Mouse (Mus musculus) mature B cell (primary cell): ENCODE measurements around the gene Zfp106.
"Not testable (repeated sequence)": the region's sequence is repeated elsewhere in the genome, so short reads cannot be mapped to it uniquely, and the experiment has no call there.

Source experiments
- in situ Hi-C: fragments of 300-500 bp; cut with MboI; formaldehyde crosslinking; loops from 2 replicates; pipeline ENCODE4 v1.14.3; 2019

Gene Zfp106

GRCm38 (mm10) chr2:120563235-120563990, at the start of gene Zfp106:
TSS of gene Zfp106 (minus strand) at chr2:120563843.
- in situ Hi-C loops, result no loop called here

DNA sequence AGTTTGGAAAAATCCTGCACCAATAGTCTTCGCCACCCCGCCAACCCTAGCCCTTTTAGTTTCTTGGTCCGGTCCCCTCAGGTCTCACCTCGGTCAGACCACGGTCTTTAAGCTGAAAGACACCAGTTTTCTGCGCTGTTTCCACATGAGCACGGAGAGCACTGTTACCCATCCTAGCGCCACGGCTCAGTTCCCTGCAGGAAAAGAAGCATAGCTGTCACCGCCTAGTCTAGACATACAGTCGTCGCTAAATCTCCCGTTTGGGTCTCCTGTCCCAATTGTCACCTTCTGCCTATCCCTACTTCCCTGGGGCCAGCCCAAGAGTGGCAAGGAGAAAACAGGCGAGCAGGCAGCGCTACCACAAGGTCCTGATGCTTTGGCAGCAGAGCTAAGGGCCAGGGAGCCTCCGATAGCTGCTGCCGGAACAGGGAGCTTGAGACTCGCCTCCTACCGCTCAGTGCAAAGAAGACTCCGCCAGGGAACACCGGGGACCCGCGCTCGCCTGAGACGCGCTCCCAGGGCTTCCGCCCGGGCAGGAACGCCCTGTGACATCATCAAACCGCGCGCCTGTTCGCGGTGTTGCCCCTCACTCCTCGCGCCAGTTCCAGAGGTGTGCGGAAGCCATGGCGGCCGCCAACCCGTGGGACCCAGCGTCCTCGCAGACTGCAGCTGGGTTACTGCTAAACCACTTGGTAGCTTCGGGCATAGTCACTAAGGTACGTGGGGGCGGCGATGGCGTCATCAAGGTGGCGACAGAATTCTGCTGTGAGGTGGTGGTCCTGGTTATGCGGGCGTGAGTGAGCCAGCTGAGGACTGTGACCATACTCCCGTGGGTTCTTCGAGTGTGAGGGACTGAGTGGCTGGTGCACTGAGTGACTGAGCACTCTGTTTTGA, 45.4 kb upstream of the Zfp106 start, which contains the start of the genes Haus2 and Lrrc57:
Haus2 (plus strand) TSS at position 554 of the 894 bp plus-strand sequence.
Lrrc57 (minus strand) TSS at position 691 of the 894 bp plus-strand sequence.
- in situ Hi-C loops, result no loop called here

DNA sequence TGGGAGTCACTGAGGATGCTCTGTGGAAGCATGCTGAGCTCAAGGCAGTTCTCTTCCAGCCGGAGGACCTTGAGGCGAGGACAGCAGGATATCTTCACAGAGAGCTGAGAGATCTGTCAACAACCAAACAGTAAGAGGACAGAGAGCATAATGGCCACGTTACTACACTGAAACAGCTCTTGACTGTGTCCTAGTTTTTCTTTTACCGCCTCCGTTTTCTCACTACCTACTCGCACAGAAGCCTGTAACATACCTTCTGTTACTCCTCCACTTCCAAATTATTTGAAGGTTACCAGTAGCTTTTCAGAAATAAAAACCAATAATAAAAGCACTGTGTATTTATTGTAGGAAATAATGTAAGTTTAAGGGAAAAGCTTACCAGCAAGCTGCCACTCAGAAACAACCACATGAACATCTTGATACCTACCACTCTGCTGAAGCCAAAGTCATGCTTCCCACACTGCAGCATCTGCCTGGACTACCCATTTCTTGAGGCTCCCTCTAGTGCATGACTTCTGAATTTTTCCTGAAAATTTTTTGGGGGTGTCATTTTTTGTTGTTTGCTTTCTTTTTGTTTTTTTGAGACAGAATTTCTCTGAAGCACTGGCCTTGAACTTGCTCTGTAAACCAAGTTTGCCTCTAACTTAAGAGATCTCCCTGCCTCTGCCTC, 42.5 kb upstream of the Zfp106 start:
- in situ Hi-C loops, result no loop called here

DNA sequence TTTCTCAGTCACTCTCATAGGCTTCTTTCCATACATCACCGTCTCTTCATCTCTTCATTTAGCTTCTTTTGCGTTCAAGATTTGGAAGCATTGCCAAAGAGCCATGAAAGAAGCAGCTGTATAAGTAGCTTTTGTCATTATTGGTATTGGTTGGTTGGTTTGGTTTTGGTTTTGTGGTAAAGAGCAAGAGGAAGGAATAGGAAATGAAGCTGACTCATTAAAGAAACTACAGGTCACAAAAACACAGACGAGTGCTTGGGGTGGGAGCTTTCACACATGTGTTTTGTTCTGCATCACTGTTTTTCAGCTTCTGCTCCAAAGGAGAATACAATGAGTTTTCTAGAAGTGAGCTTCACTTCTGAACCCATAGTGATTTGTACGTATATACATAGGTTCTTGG, 35.9 kb upstream of the Zfp106 start:
- in situ Hi-C loops, result no loop called here

GRCm38 (mm10) chr2:120597734-120598133, 34.1 kb upstream of the Zfp106 start:
- in situ Hi-C loops, result no loop called here

DNA sequence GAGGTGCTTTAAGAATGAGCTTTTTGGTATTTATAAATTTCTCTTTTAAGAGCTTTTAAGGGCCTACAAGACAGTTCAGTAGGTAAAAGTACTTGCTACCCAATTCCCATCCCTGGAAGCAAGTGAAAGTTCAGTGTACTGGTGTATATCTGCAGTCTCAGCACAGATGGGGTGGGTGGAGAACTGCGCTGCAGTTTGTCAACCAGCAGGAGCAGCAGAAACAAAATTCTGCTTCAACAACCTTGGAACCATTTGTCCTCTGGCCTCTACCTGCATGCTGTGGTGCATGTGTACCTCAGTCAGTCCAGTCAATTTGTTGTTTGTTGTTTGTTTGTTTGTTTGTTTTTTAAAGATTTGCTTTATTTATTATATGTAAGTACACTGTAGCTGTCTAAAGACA, 28.6 kb upstream of the Zfp106 start:
- in situ Hi-C loops, result no loop called here

DNA sequence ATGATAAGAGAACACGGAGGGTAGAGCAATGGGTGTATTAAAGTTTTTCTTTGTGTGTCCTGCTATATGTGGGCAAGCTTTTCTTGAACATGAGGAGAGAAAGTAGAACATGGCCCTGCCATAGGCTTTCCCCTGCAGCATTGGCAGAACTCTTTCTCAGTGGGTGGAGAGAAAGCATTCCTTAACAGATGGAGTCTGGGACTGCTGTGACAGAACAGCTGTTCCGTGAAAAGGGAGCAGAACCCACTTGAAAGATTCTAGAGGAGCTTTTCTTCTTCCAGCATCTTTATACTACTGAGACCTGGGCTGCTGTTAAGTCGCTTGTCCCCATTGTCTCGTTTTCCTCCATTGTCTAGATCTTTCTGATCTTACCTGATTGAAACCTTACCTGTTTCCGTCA, 26.1 kb upstream of the Zfp106 start:
- in situ Hi-C loops, result no loop called here

- in situ Hi-C loops, result no loop called here
These were observed 14.6 kb upstream of the Zfp106 start for GRCm38 (mm10) chr2:120578286-120578685.

DNA sequence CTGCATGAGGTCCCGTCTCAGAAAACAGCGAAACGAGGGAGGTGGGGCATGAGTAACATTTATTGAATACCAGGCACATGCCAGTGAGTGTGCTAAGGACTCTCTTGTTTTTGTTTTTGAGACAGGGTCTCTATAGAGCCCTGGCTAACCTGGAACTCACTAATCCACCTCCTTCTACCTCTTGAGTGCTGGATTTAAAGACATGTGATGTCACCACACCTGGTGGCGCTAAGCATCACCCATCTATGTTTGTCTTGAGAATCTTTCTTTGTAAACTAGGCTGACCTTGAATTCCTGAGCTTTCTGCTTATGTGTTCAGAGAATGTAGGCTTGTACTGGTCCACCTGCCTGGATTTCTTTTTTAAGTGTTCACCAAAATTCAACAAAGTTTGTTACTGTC, 14.2 kb upstream of the Zfp106 start:
- in situ Hi-C loops, result no loop called here

DNA sequence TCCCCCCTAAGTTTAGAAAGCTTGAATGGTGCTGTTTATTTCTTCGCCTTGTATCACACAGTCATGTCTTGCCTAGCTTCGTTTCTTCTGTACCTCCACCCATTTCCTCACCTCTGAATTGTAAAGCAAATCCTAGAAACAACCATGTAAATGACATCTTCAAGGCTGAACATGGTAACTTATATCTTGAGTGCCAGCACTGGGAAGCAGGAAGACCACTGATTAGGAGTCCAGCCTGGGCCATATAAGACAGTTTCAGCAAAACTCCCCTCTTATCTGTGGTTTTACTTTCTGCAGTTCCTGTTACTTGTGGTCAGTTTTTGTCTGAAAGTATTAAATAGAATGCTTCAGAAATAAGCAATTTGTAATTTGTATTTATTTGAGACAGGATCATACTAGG, 12.3 kb upstream of the Zfp106 start:
- in situ Hi-C loops, result no loop called here

DNA sequence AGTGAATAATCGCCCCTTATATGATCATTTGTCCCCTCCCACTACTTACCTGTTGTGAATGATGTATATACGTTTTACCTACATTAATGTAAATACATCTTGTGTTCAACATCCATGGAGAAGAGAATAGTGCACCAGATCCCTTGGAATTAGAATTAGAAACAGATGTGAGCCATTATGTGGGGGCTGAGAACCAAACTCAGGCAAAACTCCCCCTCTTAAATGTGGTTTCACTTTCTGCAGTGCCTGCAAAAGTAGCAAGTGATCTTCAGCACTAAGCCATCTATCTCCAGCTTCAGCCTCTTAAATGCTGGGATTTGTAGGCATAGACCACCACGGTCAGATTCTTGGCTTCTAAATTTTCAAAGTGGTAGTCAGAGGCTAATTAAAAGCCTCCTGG, 11.5 kb upstream of the Zfp106 start:
- in situ Hi-C loops, result no loop called here

DNA sequence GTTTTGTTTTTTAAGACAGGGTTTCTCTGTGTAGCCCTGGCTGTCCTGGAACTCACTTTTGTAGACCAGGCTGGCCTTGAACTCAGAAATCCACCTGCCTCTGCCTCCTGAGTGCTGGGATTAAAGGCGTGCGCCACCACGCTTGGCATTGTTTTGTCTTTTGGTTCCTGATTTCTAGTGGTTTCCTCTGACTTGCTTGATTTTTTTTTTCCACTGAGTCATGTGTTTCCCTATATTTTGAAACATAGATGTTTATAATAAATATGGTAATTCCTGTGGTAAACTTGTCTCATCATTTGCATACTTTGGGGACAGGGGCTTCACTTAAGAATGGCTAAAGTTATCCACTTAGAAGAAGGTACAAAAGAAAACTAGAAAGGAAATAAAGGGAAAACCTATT, 8.5 kb upstream of the Zfp106 start:
- in situ Hi-C loops, result not testable (repeated sequence)

DNA sequence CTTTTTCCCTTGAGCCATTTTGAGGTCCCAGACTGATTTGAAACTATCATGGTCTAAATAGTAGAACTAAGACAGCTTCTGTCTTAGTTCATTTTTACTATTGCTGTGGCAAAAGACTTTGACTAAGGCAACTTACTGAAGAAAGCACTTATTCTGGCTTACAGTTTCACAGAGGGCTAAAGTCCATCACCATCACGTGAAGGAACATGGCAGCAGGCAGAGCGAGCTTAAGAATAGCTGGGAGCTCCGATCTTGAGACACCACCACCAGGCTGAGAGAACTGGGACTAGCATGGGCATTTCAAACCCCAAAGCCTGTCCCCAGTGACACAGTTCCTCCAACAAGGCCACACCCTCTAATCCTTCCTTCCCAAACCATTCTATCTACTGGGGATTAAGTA, 7.4 kb upstream of the Zfp106 start:
- in situ Hi-C loops, result no loop called here

DNA sequence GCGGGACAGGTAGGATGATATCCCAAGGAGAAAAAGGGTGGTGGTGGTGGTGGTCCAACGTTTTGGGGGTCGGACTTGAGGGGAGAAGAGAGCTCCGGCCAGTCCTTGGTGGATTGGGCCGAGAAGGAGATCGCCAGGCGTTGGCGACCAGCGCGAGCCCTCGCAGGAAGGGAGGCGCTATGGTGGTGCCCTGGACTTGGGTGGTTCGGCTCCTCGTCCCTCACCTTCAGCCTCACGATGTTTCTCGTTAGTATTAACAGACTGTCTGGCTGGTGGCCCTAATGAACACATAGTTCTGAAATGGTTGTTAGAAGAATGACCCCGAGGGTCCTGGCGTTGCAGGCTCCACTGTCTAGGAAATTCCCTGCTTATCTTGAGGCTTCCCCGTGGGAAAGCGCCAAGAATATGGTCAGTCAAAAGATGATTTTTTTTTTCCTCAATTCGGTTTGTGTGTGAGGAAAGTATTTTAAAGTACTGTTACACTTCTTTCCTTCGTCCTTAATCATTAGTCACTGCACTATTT, 4.2 kb upstream of the Zfp106 start:
- in situ Hi-C loops, result no loop called here

- in situ Hi-C loops, result no loop called here
These were observed 3.5 kb upstream of the Zfp106 start, which contains the start of gene Snap23 for GRCm38 (mm10) chr2:120566886-120567797. TSS of gene Snap23 (plus strand) at chr2:120567671.

GRCm38 (mm10) chr2:120565363-120565762, 1.7 kb upstream of the Zfp106 start:
- in situ Hi-C loops, result no loop called here

GRCm38 (mm10) chr2:120564548-120565188, 1.0 kb upstream of the Zfp106 start:
- in situ Hi-C loops, result not testable (repeated sequence)

DNA sequence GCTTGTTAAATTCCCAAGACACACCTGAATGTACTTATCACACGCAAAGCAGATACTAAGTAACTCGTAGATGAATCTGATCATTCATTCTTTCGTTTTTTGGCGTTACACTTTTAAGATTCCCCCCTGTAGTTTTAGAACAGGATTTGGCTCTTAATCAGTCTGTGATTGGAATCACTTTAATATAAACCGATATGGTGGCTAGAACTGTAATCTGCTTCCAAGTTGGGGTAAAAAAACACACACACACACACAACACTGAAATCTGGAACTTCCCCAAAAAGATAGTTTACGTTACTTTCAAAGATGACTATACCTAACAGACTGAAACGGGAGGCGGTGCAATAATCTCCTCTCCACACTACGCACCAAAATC, 796 bp downstream of the Zfp106 start:
- in situ Hi-C loops, result no loop called here

DNA sequence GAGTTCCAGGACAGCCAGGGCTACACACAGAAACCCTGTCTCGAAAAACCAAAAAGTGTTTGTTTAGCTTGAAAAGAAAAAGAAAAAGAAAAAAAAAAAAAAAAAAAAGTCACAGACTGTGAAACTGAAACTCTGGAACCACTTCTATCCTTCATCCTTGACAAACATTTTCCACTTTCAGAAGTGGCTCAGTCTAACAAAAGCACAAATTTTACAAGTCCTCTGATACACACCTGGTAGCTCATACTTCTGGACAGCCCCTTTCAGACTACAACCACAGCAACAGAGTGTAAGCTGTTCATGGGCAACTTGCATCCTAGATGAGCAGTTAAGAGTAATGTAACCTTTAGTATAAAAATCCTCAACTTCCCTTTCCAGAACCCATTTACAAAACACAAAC, 2.1 kb downstream of the Zfp106 start:
- in situ Hi-C loops, result no loop called here

- in situ Hi-C loops, result no loop called here
These were observed 4.8 kb downstream of the Zfp106 start for GRCm38 (mm10) chr2:120558813-120559212.

DNA sequence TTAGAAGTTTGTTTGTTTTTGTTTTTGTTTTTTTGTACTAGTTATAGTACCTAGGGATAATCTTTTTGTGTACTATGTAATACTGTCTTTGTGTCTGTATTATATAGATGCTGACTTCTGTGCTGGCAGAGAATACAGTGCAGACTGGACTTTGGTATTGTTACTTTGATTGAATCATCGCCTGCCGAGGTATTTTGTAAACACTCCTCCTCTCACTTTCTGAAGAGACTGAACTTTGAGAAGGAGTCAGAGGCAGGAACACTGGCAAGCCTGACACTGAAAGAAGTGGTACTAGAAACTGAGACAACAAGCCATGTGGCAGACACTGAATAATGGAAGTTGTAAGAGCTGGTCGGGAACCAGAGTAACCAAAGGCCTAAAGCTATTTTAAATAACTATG, 6.8 kb downstream of the Zfp106 start:
- in situ Hi-C loops, result no loop called here
